Mouse (Mus musculus) liver, embryonic 11.5 days (tissue): ENCODE results near the gene Cmip. TPM values are rescaled to one million over a fixed set of nuclear protein-coding genes. Genes with fewer than 3 reads are reported as not detected.

Source experiments
- ATAC-seq: fragments of 200-750 bp; cut with Nextera tagmentation; replicated peaks from 2 replicates; pipeline ENCODE4 v1.8.0; 2017; ENCODE audit warnings: moderate number of reproducible peaks, mild to moderate bottlenecking, moderate TSS enrichment, moderate library complexity; ENCODE audit not compliant: low FRiP score
- DNase-seq: peaks from one replicate; pipeline ENCODE4 v3.0.0-alpha.2; 2017; ENCODE audit warnings: low spot score
- H3K27ac ChIP-seq: fragments of 300-500 bp; sonication (generic); 2 replicates; pipeline ENCODE4 v1.5.1; 2014; ENCODE audit warnings: mild to moderate bottlenecking, low read depth, low read length, control low read depth
- H3K27me3 ChIP-seq: fragments of 300-500 bp; sonication (generic); replicated peaks from 2 replicates; pipeline ENCODE4 v1.6.1; 2014; ENCODE audit warnings: low read length, mixed read lengths; ENCODE audit not compliant: control insufficient read depth, insufficient read depth
- H3K36me3 ChIP-seq: fragments of 300-500 bp; sonication (generic); 2 replicates; pipeline ENCODE4 v1.6.1; 2014; ENCODE audit warnings: mild to moderate bottlenecking, low read length, moderate library complexity, mixed read lengths; ENCODE audit not compliant: control insufficient read depth, insufficient read depth
- H3K4me1 ChIP-seq: fragments of 300-500 bp; sonication (generic); replicated peaks from 2 replicates; pipeline ENCODE4 v1.6.1; 2014; ENCODE audit warnings: low read length, mixed read lengths; ENCODE audit not compliant: control insufficient read depth, insufficient read depth
- H3K4me2 ChIP-seq: fragments of 300-500 bp; sonication (generic); 2 replicates; pipeline ENCODE4 v1.6.1; 2014; ENCODE audit warnings: mild to moderate bottlenecking, control low read depth, moderate library complexity
- H3K4me3 ChIP-seq: fragments of 300-500 bp; sonication (generic); 2 replicates; pipeline ENCODE4 v1.5.1; 2014; ENCODE audit warnings: low read depth, low read length, control low read depth
- H3K9ac ChIP-seq: fragments of 300-500 bp; sonication (generic); 2 replicates; pipeline ENCODE4 v1.6.1; 2014; ENCODE audit warnings: low read depth, low read length, control low read depth
- H3K9me3 ChIP-seq: fragments of 300-500 bp; sonication (generic); 2 replicates; pipeline ENCODE4 v1.6.1; 2016; ENCODE audit warnings: low read length, inconsistent platforms, mixed read lengths; ENCODE audit not compliant: control insufficient read depth
- WGBS: fragments of 180-500 bp; shearing (Covaris S2); extraction: QIAGEN DNeasy Blood & Tissue Kit; methylation state at CpG from one replicate; pipeline ENCODE4 v1.1.7; 2014; 5-methylcytosine and 5-hydroxymethylcytosine counted together
- polyA plus RNA-seq: library from polyadenylated mRNA; unstranded; fragments of >200 nt; fragmentation: Nextera tagmentation; extraction: Ambion mirVana; gene quantifications from 2 replicates; pipeline ENCODE4 v1.2.1, GENCODE M21; 2014

The Cmip gene
- polyA plus RNA-seq, 1 experiment from 2014 or later: 17.1 TPM

GRCm38 (mm10) chr8:117388370-117388769 is 131.5 kb downstream of the Cmip start:
- no peaks in the 10 kb centered on the region for H3K9me3 ChIP-seq
- H3K27me3 ChIP-seq: no peaks in the 10 kb centered on the region
- no peak overlapping the region for H3K27ac ChIP-seq
- no peaks in the 10 kb centered on the region for H3K4me1 ChIP-seq
- no peak overlapping the region for H3K4me2 ChIP-seq
- DNase-seq (no peak), ATAC-seq (no peak)
- H3K36me3 ChIP-seq: peaks cover 4% of the 10 kb centered on the region
- no peak overlapping the region for H3K4me3 ChIP-seq
- no peak overlapping the region for H3K9ac ChIP-seq
- WGBS: 84% methylated on average over 8 of the region's 8 CpGs

- no peak for DNase-seq
- Histone ChIP-seq H3K4me2 (no peak overlapping the region), H3K27ac (no peak overlapping the region), H3K36me3 (no peaks in the 10 kb centered on the region), H3K4me3 (no peak overlapping the region), H3K9ac (no peak overlapping the region), H3K4me1 (no peaks in the 10 kb centered on the region), H3K9me3 (no peaks in the 10 kb centered on the region), H3K27me3 (no peaks in the 10 kb centered on the region)
- ATAC-seq: no peak
- 86% methylated on average over 6 of the region's 6 CpGs for WGBS
Observed at GRCm38 (mm10) chr8:117393853-117394252, 137.0 kb downstream of the Cmip start.

- Histone ChIP-seq H3K27me3 (no peaks in the 10 kb centered on the region), H3K9me3 (no peaks in the 10 kb centered on the region), H3K27ac (no peak overlapping the region), H3K4me3 (no peak overlapping the region), H3K36me3 (no peaks in the 10 kb centered on the region), H3K4me1 (no peaks in the 10 kb centered on the region), H3K9ac (no peak overlapping the region), H3K4me2 (no peak overlapping the region)
- DNase-seq (no peak), ATAC-seq (no peak)
- WGBS: 85% methylated on average over 7 of the region's 7 CpGs
Observed at GRCm38 (mm10) chr8:117395055-117395454, 138.2 kb downstream of the Cmip start.

DNA sequence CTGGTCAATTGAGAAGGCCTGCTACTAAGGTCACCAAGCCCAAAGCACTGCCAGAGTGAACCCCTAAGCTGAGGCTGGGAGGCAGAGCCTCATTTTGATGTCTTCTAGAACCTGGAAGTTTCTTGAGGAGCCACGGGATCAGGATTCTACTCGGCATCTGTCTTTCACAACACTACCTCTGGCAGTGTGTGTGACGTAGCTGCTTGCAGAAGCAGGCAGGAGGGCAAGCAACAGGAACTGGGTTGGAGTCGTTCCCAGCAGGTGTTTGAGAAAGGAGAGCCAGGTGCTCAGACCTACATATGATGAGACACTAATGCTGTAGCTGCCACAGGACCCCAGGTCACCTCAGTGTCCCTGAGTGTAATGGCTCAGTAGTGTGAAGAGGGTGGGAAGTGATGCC is 140.0 kb downstream of the Cmip start:
- 94% methylated on average over 4 of the region's 4 CpGs for WGBS
- H3K9me3 ChIP-seq: no peaks in the 10 kb centered on the region
- no peak overlapping the region for H3K9ac ChIP-seq
- H3K27ac ChIP-seq: no peak overlapping the region
- H3K4me2 ChIP-seq: no peak overlapping the region
- no peak for DNase-seq
- H3K27me3 ChIP-seq: no peaks in the 10 kb centered on the region
- no peaks in the 10 kb centered on the region for H3K36me3 ChIP-seq
- no peak for ATAC-seq
- no peaks in the 10 kb centered on the region for H3K4me1 ChIP-seq
- H3K4me3 ChIP-seq: no peak overlapping the region

GRCm38 (mm10) chr8:117397751-117398150 is 140.9 kb downstream of the Cmip start:
- no peak for ATAC-seq
- H3K27me3 ChIP-seq: no peaks in the 10 kb centered on the region
- H3K4me3 ChIP-seq: no peak overlapping the region
- H3K4me1 ChIP-seq: peaks cover under 1% of the 10 kb centered on the region; the same call in 1 of the 2 replicates
- H3K4me2 ChIP-seq: no peak overlapping the region
- no peaks in the 10 kb centered on the region for H3K36me3 ChIP-seq
- no peak for DNase-seq
- H3K9ac ChIP-seq: no peak overlapping the region
- no peaks in the 10 kb centered on the region for H3K9me3 ChIP-seq
- WGBS: 95% methylated on average over 15 of the region's 15 CpGs
- no peak overlapping the region for H3K27ac ChIP-seq

GRCm38 (mm10) chr8:117399229-117399628 is 142.4 kb downstream of the Cmip start:
- Histone ChIP-seq H3K4me1 (peaks cover 14% of the 10 kb centered on the region), H3K4me2 (no peak overlapping the region), H3K4me3 (no peak overlapping the region), H3K27ac (no peak overlapping the region), H3K27me3 (no peaks in the 10 kb centered on the region), H3K36me3 (no peaks in the 10 kb centered on the region), H3K9me3 (no peaks in the 10 kb centered on the region), H3K9ac (no peak overlapping the region)
- WGBS: 91% methylated on average over 8 of the region's 8 CpGs
- no peak for ATAC-seq
- DNase-seq: no peak

DNA sequence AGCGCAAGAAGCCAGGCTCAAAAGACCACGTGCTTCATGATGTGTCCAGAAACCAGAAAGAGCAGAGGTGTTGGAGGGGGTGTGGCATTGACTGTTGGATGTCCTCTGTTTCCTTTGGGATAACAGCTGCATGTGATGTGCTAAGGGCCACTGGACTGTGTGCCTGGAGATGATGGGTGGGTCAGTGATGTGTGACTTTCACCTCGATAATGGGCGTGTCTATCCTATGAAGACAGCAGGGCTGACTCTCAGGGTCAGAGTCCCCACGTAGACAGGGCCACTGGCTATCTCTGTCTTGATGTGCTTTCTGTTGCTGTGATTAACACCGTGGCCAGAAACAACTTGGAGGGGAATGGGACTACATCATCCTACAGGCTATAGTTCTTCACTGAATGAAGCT is 144.0 kb downstream of the Cmip start:
- Histone ChIP-seq H3K9ac (no peak overlapping the region), H3K27ac (no peak overlapping the region), H3K9me3 (no peaks in the 10 kb centered on the region), H3K4me3 (no peak overlapping the region), H3K36me3 (no peaks in the 10 kb centered on the region), H3K4me2 (no peak overlapping the region), H3K4me1 (peaks cover 14% of the 10 kb centered on the region), H3K27me3 (no peaks in the 10 kb centered on the region)
- DNase-seq: no peak
- WGBS: 79% methylated on average over 6 of the region's 6 CpGs
- no peak for ATAC-seq

DNA sequence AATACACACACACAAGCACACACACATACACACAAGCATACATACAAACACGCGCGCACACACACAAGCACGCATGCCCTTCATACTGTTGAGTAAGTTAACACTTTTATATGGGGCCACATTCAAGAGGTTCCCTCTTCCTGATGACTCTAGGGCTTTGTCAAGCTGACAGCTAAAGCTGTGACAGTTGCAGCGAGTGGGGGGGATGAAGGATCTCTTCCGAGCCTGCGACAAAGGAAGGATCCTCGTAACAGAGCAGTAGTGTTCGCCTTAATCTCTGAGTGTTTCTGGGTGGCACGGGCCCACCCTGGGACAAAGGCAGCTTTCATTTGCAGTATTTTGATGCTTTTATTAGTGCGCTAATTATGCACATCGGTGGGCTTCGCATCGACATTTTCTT is 145.0 kb downstream of the Cmip start:
- no peak overlapping the region for H3K9ac ChIP-seq
- no peaks in the 10 kb centered on the region for H3K27me3 ChIP-seq
- no peaks in the 10 kb centered on the region for H3K36me3 ChIP-seq
- H3K27ac ChIP-seq: no peak overlapping the region
- no peak overlapping the region for H3K4me2 ChIP-seq
- no peak for ATAC-seq
- WGBS: 85% methylated on average over 14 of the region's 14 CpGs
- H3K4me1 ChIP-seq: peaks cover 14% of the 10 kb centered on the region
- H3K9me3 ChIP-seq: no peaks in the 10 kb centered on the region
- H3K4me3 ChIP-seq: no peak overlapping the region
- DNase-seq: no peak

GRCm38 (mm10) chr8:117402911-117403704 is 146.2 kb downstream of the Cmip start:
- Histone ChIP-seq H3K4me2 (no peak overlapping the region), H3K36me3 (no peaks in the 10 kb centered on the region), H3K27me3 (no peaks in the 10 kb centered on the region), H3K4me3 (no peak overlapping the region), H3K9ac (no peak overlapping the region), H3K9me3 (no peaks in the 10 kb centered on the region), H3K4me1 (peaks cover 14% of the 10 kb centered on the region), H3K27ac (no peak overlapping the region)
- 70% methylated on average over 9 of the region's 9 CpGs for WGBS
- ATAC-seq (no peak), DNase-seq (no peak)
